Mouse (Mus musculus) heart, adult 2 months (tissue): ENCODE measurements at regions not wholly inside any gene's neighbourhood (a gene's known extent, or its start where the extent isn't known, plus 50 kb on each side); places are given as distances from the start of the nearest gene placed in this dataset.
A peak's percentile ranks its signal among the peaks of the same experiment; 100 is the strongest.

Experiments used
- DNase-seq, 2 experiments: peaks; one replicate each; pipeline ENCODE4 v3.0.0; 2021
- H3K27ac ChIP-seq: fragments of 200-600 bp; 2 replicates; pipeline ENCODE4 v1.8.1; 2022
- H3K27me3 ChIP-seq: fragments of 200-500 bp; 2 replicates; pipeline ENCODE4 v1.6.1; 2012; ENCODE audit warnings: mild to moderate bottlenecking, low read length, inconsistent platforms, mixed read lengths; ENCODE audit not compliant: control insufficient read depth, insufficient read depth
- H3K36me3 ChIP-seq: fragments of 200-500 bp; 2 replicates; pipeline ENCODE4 v1.6.1; 2012; ENCODE audit warnings: low read length, inconsistent platforms; ENCODE audit not compliant: control insufficient read depth, insufficient read depth
- H3K4me1 ChIP-seq: fragments of 200-500 bp; 2 replicates; pipeline ENCODE4 v1.6.1; 2011; ENCODE audit warnings: low read length; ENCODE audit not compliant: control insufficient read depth, insufficient read depth
- H3K4me3 ChIP-seq: fragments of 200-600 bp; 2 replicates; pipeline ENCODE4 v1.8.1; 2022
- H3K79me2 ChIP-seq: fragments of 200-500 bp; replicated peaks from 2 replicates; pipeline ENCODE4 v1.6.1; 2012; ENCODE audit warnings: mild to moderate bottlenecking, inconsistent platforms, low read length, moderate library complexity, mixed read lengths; ENCODE audit not compliant: control insufficient read depth, insufficient read depth
- H3K9ac ChIP-seq: fragments of 200-500 bp; 2 replicates; pipeline ENCODE4 v1.6.1; 2012; ENCODE audit warnings: low read depth, mild to moderate bottlenecking, control low read depth, inconsistent platforms, low read length, mixed read lengths
- CTCF ChIP-seq: fragments of 200-600 bp; IDR thresholded peaks from 2 replicates; pipeline ENCODE4 v1.8.1; 2022; ENCODE audit warnings: antibody characterized with exemption, mild to moderate bottlenecking, moderate library complexity
- EP300 ChIP-seq: fragments of 200-500 bp; IDR thresholded peaks from 2 replicates; pipeline ENCODE4 v1.6.1; 2011; ENCODE audit warnings: low read depth, low read length, control low read depth; ENCODE audit not compliant: insufficient read depth
- POLR2A ChIP-seq: fragments of 200-500 bp; IDR thresholded peaks from 2 replicates; pipeline ENCODE4 v1.6.1; 2011; ENCODE audit warnings: mild to moderate bottlenecking, low read depth, low read length, control low read depth; ENCODE audit not compliant: insufficient read depth
- WGBS: fragments of 180-500 bp; shearing (Covaris S2); methylation state at CpG from one replicate; pipeline ENCODE4 v1.1.7; 2018; 5-methylcytosine and 5-hydroxymethylcytosine counted together
- intact Hi-C: fragments of 180-260 bp; cut with DNase I; formaldehyde crosslinking; loops from one replicate; pipeline ENCODE4 v1.15.1; 2025

DNA sequence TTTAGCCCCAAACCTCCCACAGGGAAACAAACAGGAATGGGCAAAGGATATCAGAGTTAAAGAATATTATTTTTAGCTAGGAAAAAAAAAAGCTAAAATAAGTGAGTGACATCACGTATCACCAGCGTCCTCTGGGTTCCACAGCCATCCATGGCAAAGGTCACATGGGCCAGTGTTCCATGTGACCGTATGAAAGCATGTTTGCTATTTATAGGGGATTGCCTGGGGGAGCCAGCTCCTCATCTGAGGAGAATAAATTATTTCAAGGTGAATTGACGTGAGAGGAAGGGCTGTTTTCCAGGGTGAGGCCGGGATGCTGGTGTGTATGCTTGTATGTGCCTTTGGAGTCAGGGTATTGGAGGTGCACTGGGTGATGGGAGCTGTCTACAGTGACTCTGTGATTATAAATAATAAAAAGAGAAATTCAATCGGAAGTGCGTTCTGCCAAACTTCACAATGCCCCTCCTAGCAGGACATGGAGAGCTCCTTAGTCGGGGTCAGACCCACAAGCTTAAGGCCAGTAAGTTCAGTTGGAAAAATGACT lies 481.0 kb upstream of the Nr2f2 start:
- H3K9ac ChIP-seq = no peak overlapping the region
- peaks cover 3% of the 10 kb centered on the region; the same call in 1 of the 2 replicates for H3K4me1 ChIP-seq
- H3K27ac ChIP-seq = peak overlapping the region; percentile 4
- WGBS = 60% methylated on average over 8 of the region's 8 CpGs
- H3K27me3 ChIP-seq = no peaks in the 10 kb centered on the region
- intact Hi-C loops = loop anchor here (10.0 kb wide), 1 partner anchor 483 kb away; the partner anchor contains the start of gene Nr2f2
- H3K79me2 ChIP-seq = no peaks in the 10 kb centered on the region
- no peaks in the 10 kb centered on the region for H3K36me3 ChIP-seq
- no peak for TF ChIP-seq CTCF
- TF ChIP-seq POLR2A = no peak
- TF ChIP-seq EP300 = no peak
- H3K4me3 ChIP-seq = no peak overlapping the region
- peak in 1 of 2 experiments; percentile 13 for DNase-seq

DNA sequence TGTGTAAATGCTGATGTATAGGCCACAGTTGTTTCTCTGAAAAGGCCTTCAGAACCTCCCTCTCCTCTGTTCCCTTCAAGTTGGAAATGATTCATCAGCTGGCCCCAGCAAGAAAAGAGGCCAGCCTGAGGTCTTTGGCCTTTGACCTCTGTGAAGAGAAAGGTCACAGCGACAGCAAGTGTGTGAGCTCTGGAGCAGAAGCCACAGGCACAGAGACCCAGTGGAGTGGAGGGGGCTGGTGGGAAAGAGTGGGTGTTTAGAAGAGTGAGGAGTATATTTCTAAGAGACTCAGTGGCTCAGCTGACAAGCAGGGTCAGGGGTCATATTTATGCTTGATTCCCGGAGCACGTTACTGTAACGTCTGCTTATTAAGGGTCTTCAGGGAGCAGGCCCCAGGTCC lies 479.5 kb upstream of the Nr2f2 start:
- no peak overlapping the region for H3K9ac ChIP-seq
- H3K4me1 ChIP-seq = peaks cover 3% of the 10 kb centered on the region; the same call in 1 of the 2 replicates
- no peaks in the 10 kb centered on the region for H3K79me2 ChIP-seq
- H3K27ac ChIP-seq = no peak overlapping the region
- TF ChIP-seq POLR2A (no peak), CTCF (no peak), EP300 (no peak)
- 64% methylated on average over 4 of the region's 4 CpGs for WGBS
- intact Hi-C loops = loop anchor here (10.0 kb wide), 1 partner anchor 481 kb away; the partner anchor contains the start of gene Nr2f2
- no peaks in the 10 kb centered on the region for H3K36me3 ChIP-seq
- H3K27me3 ChIP-seq = no peaks in the 10 kb centered on the region
- peak in 1 of 2 experiments; percentile 5 for DNase-seq
- H3K4me3 ChIP-seq = no peak overlapping the region

DNA sequence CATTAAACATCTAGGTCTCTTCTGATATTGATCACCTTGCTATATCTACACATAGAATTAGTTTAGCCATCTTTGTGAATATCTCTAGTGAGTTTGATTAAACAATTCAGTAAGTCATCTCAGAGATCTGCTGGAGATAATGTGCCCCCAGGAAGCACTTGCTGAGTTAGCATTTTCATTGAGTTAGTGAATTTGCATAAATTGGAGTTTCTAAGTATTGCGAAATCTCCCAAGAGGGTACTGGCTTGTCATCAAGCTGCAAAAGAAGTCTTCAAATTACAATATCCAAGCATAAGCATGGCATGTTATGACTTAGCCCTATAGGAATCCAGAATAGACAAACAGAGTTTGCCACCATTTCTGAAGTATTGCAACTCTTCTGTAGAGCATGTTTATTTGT lies 473.6 kb upstream of the Nr2f2 start:
- no peaks in the 10 kb centered on the region; the same call in 1 of the 2 replicates for H3K4me1 ChIP-seq
- no peaks in the 10 kb centered on the region for H3K27me3 ChIP-seq
- WGBS = 100% methylated on average over 1 of the region's 1 CpGs
- no peak for DNase-seq
- intact Hi-C loops = loop anchor here (10.0 kb wide), 1 partner anchor 475 kb away; the partner anchor contains the start of gene Nr2f2
- H3K27ac ChIP-seq = no peak overlapping the region
- no peak overlapping the region for H3K4me3 ChIP-seq
- no peaks in the 10 kb centered on the region for H3K79me2 ChIP-seq
- TF ChIP-seq EP300 = no peak
- no peak for TF ChIP-seq CTCF
- TF ChIP-seq POLR2A = no peak
- H3K36me3 ChIP-seq = no peaks in the 10 kb centered on the region
- H3K9ac ChIP-seq = no peak overlapping the region

DNA sequence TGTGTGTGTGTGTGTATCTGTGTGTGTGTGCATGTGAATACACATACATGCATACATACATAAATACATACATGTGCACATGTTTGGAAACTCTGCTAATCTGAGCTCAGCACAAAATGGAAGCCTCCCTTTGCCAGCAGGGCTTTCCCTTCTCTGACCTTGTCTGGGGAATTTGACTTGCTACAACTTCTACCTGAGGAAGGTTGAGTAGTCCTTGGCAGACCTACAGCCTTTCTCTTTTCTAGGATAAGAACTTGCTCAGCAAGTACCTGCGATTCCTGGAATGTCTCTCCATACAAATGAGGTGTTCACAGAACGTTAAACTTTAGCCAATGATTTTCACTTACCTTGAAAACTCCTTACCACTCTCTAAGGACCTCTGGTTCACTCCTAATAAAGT lies 472.7 kb upstream of the Nr2f2 start:
- no peak overlapping the region for H3K27ac ChIP-seq
- intact Hi-C loops = no loop called here
- H3K4me1 ChIP-seq = no peaks in the 10 kb centered on the region; the same call in 1 of the 2 replicates
- H3K36me3 ChIP-seq = no peaks in the 10 kb centered on the region
- no peak overlapping the region for H3K4me3 ChIP-seq
- no peaks in the 10 kb centered on the region for H3K79me2 ChIP-seq
- no peak overlapping the region for H3K9ac ChIP-seq
- H3K27me3 ChIP-seq = no peaks in the 10 kb centered on the region
- no peak for DNase-seq
- WGBS = 89% methylated on average over 2 of the region's 2 CpGs
- no peak for TF ChIP-seq EP300
- TF ChIP-seq CTCF = no peak

DNA sequence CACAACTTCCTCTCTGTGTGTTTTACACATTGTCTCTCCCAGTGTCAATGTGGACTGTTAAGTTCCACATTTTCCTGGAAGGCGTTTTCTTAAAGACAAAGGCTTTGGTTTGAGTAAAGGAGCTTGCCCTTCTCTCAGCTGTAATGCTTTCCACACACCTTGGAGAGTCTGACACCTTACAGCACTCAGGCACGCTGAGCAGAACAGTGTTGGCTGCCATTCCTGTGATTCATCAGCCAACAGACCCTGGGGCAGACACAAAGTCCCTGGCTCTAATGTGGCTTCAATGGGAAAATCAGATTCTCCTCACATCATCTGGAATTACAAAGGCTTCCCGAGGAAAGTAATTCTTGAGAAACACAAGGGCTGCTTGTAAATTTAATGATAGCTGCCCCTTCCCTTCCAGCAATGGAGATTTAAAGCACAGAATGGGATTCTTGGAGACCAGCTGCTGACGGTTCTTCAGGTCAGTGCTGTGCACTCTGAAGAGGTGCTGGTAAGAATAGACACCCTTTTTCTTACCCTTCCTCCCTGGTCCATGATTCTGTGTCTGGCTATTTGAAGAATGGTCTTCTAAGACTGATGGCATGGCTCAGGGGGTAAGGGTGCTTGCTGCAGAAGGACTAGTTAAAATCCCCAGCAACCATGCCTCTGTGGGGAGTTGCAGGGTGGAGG lies 468.4 kb upstream of the Nr2f2 start:
- Histone ChIP-seq H3K9ac (no peak overlapping the region), H3K27ac (no peak overlapping the region), H3K27me3 (no peaks in the 10 kb centered on the region), H3K79me2 (no peaks in the 10 kb centered on the region), H3K4me1 (no peaks in the 10 kb centered on the region), H3K36me3 (no peaks in the 10 kb centered on the region), H3K4me3 (no peak overlapping the region)
- intact Hi-C loops = no loop called here
- TF ChIP-seq CTCF (no peak), POLR2A (no peak), EP300 (no peak)
- no peak for DNase-seq
- WGBS = 39% methylated on average over 4 of the region's 4 CpGs

DNA sequence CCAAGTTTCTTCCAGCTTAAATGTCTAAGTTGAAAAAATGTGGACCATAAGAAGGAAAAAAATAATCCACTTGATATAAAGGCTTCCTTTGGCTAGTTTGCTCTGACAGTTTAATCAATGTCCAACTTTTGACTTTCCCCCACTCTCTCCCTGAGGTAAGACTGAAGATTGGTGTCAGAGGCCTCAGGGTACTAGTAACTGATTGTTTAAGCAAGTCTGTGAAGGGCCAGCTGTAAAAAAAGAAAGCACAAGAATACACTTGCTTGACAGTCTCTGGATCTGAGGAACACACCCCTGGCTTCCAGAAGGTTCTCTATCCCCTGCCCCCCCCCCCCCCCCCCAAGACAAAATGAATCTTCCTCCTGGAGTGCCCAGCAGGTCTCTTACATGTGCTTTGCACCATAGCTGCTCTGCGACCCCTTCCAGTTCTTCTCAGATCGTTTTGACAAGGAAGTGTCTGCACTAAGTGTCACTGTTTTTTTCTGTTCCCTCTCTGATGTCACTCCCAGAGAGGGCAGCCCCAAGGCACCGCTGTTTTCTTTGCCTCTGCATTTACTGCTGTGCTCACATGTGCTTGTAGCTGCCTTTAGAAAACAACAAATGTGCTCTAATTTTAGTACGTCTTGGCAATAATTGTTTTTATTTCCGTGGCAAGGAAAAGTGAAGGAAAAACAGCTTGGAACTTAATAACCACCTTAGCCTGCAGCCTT lies 462.1 kb upstream of the Nr2f2 start:
- TF ChIP-seq POLR2A (no peak), EP300 (no peak), CTCF (no peak)
- 21% methylated on average over 5 of the region's 5 CpGs for WGBS
- DNase-seq = no peak
- intact Hi-C loops = no loop called here
- Histone ChIP-seq H3K9ac (no peak overlapping the region), H3K79me2 (no peaks in the 10 kb centered on the region), H3K4me1 (no peaks in the 10 kb centered on the region; the same call in 1 of the 2 replicates), H3K36me3 (no peaks in the 10 kb centered on the region), H3K27me3 (no peaks in the 10 kb centered on the region), H3K27ac (no peak overlapping the region), H3K4me3 (no peak overlapping the region)
